Mouse (Mus musculus) midbrain, embryonic 14.5 days (tissue): ENCODE results near the gene Itpr3. TPM values are rescaled to one million over a fixed set of nuclear protein-coding genes. Genes with fewer than 3 reads are reported as not detected.

Source experiments
- ATAC-seq: fragments of 200-750 bp; cut with Nextera tagmentation; 2 replicates; pipeline ENCODE4 v1.8.0; 2017; ENCODE audit warnings: moderate number of reproducible peaks, moderate library complexity; ENCODE audit not compliant: low FRiP score, low TSS enrichment
- DNase-seq: peaks from one replicate; pipeline ENCODE4 v3.0.0-alpha.2; 2015
- H3K27ac ChIP-seq: fragments of 300-500 bp; sonication (generic); replicated peaks from 2 replicates; pipeline ENCODE4 v1.5.1; 2014; ENCODE audit warnings: mild to moderate bottlenecking, low read depth, low read length, moderate library complexity
- H3K27me3 ChIP-seq: fragments of 300-500 bp; sonication (generic); 2 replicates; pipeline ENCODE4 v1.6.1; 2014; ENCODE audit warnings: low read length, control low read depth, mixed read lengths; ENCODE audit not compliant: control insufficient read depth, insufficient read depth
- H3K36me3 ChIP-seq: fragments of 300-500 bp; sonication (generic); 2 replicates; pipeline ENCODE4 v1.6.1; 2014; ENCODE audit warnings: low read length, control low read depth; ENCODE audit not compliant: control insufficient read depth, insufficient read depth
- H3K4me1 ChIP-seq: fragments of 300-500 bp; sonication (generic); 2 replicates; pipeline ENCODE4 v1.6.1; 2014; ENCODE audit warnings: mild to moderate bottlenecking, antibody characterized with exemption, low read length, control low read depth; ENCODE audit not compliant: control insufficient read depth, insufficient read depth
- H3K4me2 ChIP-seq: fragments of 300-500 bp; sonication (generic); 2 replicates; pipeline ENCODE4 v1.6.1; 2014; ENCODE audit warnings: mild to moderate bottlenecking, low read length, moderate library complexity
- H3K4me3 ChIP-seq: fragments of 300-500 bp; sonication (generic); replicated peaks from 2 replicates; pipeline ENCODE4 v1.5.1; 2014; ENCODE audit warnings: low read depth, low read length
- H3K9ac ChIP-seq: fragments of 300-500 bp; sonication (generic); replicated peaks from 2 replicates; pipeline ENCODE4 v1.6.1; 2014; ENCODE audit warnings: mild to moderate bottlenecking, low read length, moderate library complexity
- H3K9me3 ChIP-seq: fragments of 300-500 bp; sonication (generic); 2 replicates; pipeline ENCODE4 v1.6.1; 2016; ENCODE audit warnings: low read length, control low read depth, mixed read lengths; ENCODE audit not compliant: control insufficient read depth
- WGBS: fragments of 180-500 bp; shearing (Covaris S2); extraction: QIAGEN DNeasy Blood & Tissue Kit; methylation state at CpG from one replicate; pipeline ENCODE4 v1.1.7; 2014; 5-methylcytosine and 5-hydroxymethylcytosine counted together
- polyA plus RNA-seq: library from polyadenylated mRNA; unstranded; fragments of >200 nt; fragmentation: Nextera tagmentation; extraction: Ambion mirVana; gene quantifications from 2 replicates; pipeline ENCODE4 v1.2.1, GENCODE M21; 2014

Gene Itpr3
- polyA plus RNA-seq, 1 experiment from 2014 or later, result 0.82 TPM

DNA sequence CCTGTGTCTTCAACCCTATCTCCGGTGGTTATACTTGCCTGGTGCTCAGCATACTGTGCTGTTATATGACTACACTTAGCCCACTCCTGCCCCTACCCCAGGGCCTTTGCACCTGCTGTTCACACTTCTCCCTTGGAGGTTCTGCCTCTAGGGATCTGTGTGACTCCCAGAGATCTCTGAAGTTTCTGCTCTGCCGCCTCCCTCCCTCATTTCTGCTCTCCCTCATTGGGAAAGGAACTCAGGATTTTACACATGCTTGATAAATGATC, 15.4 kb upstream of the Itpr3 start:
- DNase-seq, result no peak
- Histone ChIP-seq H3K27me3 (no peaks in the 10 kb centered on the region), H3K9me3 (no peaks in the 10 kb centered on the region), H3K27ac (no peak overlapping the region), H3K9ac (no peak overlapping the region), H3K36me3 (no peaks in the 10 kb centered on the region), H3K4me2 (no peak overlapping the region), H3K4me1 (peaks cover 12% of the 10 kb centered on the region), H3K4me3 (no peak overlapping the region)
- WGBS, result 95% methylated on average over 2 of the region's 2 CpGs
- no peak for ATAC-seq

DNA sequence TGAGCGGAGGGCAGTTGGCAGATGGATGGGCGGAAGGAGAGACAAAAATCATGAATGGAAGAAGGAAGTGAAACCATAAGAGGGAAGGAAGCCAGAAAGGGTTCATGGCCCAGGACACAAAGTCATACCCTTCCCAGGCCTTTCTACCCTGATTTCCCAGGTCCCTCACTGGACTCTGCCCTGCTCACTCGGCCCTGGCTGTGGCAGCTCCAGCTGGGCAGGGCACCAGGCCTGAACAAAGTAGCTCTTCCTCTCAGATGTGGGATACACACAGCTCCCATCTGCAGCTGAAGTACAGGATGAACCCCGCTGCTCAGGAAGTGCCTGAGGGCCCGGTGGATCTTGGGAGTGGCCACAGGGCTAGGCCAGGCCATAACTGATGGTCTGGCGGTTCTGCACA, 14.3 kb upstream of the Itpr3 start:
- DNase-seq (no peak), ATAC-seq (no peak)
- WGBS, result 77% methylated on average over 6 of the region's 6 CpGs
- Histone ChIP-seq H3K4me1 (peaks cover 12% of the 10 kb centered on the region), H3K4me3 (no peak overlapping the region), H3K27ac (no peak overlapping the region), H3K9ac (no peak overlapping the region), H3K36me3 (no peaks in the 10 kb centered on the region), H3K9me3 (no peaks in the 10 kb centered on the region), H3K27me3 (no peaks in the 10 kb centered on the region), H3K4me2 (no peak overlapping the region)

- no peak for ATAC-seq
- no peak overlapping the region for H3K9ac ChIP-seq
- no peak overlapping the region for H3K27ac ChIP-seq
- no peaks in the 10 kb centered on the region for H3K9me3 ChIP-seq
- DNase-seq, result no peak
- 91% methylated on average over 6 of the region's 6 CpGs for WGBS
- H3K4me2 ChIP-seq, result no peak overlapping the region
- no peak overlapping the region for H3K4me3 ChIP-seq
- peaks cover 6% of the 10 kb centered on the region for H3K4me1 ChIP-seq
- no peaks in the 10 kb centered on the region for H3K36me3 ChIP-seq
- H3K27me3 ChIP-seq, result no peaks in the 10 kb centered on the region
Measured at GRCm38 (mm10) chr17:27045164-27045563, 11.9 kb upstream of the Itpr3 start.

DNA sequence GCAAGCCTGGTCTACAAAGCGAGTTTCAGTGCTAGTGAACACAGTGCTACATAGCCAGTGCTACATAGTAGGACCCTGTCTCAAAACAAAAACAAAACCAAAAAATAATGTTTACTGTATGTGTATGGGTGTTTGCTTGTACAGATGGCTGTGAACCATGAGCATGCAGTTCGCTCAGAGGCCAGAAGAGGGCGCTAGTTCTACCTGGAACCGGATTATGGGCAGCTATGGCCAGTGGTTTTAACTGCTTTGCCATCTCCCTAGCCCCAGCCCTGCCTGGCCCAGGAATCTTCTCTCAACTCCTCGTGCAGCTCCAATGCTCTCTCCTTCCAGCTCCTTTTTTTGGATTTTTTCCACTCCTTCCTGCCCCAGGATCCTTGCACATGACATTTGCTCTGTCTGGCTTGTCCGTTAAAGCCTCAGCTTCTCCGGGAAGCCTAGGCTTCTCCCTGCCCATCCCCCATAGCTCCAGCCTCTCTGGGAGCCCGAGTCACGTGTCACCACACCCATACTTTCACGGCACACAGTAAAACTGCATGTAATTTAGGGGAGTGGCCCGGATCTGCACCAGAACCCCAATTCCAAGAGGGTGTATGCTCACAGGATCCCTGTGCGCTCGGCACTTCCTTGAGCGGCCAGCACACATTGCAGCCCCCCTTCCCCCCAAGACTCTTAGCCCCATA, 9.2 kb upstream of the Itpr3 start:
- H3K27ac ChIP-seq, result no peak overlapping the region
- no peak overlapping the region for H3K4me2 ChIP-seq
- no peak overlapping the region for H3K4me3 ChIP-seq
- H3K36me3 ChIP-seq, result no peaks in the 10 kb centered on the region
- no peaks in the 10 kb centered on the region for H3K9me3 ChIP-seq
- DNase-seq (no peak), ATAC-seq (no peak)
- no peak overlapping the region for H3K9ac ChIP-seq
- 84% methylated on average over 14 of the region's 14 CpGs for WGBS
- H3K27me3 ChIP-seq, result no peaks in the 10 kb centered on the region
- H3K4me1 ChIP-seq, result no peaks in the 10 kb centered on the region

DNA sequence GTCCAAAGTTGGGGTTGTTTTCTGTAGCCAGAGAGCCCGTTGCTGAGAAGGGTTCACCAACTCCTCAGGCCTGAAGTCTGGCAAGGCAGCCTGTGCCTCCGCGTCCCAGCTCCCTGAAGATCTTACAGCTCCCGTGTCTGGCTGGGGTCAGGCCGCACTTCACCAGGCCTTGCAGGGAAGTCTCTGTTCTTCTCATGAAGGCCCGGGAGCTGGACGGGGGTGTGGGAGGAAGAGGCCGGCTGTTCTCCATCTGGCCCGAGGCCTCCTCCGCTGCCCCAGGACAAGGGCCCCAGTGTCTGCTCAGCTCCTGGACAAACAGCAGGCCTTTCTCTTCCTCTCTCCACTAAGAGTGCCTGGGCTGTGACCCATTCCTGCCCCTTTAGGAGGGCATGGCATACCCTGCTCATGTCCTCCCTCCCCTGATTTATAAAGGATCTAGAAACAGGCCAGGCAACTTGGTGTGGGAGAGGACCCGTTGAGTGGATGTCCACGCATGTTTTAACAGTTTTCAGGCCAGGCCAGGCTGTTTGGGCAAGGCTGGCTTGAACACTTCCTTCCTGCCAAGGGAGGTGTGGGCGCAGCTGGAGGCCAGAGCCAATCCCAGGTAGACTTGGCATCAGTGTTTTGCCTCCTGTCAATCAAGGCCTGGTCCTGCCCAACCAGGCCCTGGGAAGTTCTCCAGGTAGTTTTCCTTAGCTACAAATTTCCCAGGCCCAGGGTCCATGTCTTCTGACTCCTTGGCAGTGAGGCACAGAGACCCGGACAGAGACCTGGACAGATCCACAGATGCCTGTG, 8.5 kb upstream of the Itpr3 start:
- 77% methylated on average over 14 of the region's 14 CpGs for whole genome bisulfite sequencing
- no peak overlapping the region for H3K9ac ChIP-seq
- H3K36me3 ChIP-seq, result no peaks in the 10 kb centered on the region
- ATAC-seq (no peak), DNase-seq (no peak)
- no peaks in the 10 kb centered on the region for H3K9me3 ChIP-seq
- no peaks in the 10 kb centered on the region for H3K27me3 ChIP-seq
- no peaks in the 10 kb centered on the region for H3K4me1 ChIP-seq
- H3K27ac ChIP-seq, result no peak overlapping the region
- no peak overlapping the region for H3K4me2 ChIP-seq
- H3K4me3 ChIP-seq, result no peak overlapping the region

GRCm38 (mm10) chr17:27050853-27051252, 6.3 kb upstream of the Itpr3 start:
- DNase-seq (no peak), ATAC-seq (no peak)
- Histone ChIP-seq H3K4me2 (no peak overlapping the region), H3K9me3 (no peaks in the 10 kb centered on the region), H3K27me3 (peaks cover 8% of the 10 kb centered on the region; the same call in 1 of the 2 replicates), H3K4me1 (no peaks in the 10 kb centered on the region), H3K9ac (no peak overlapping the region), H3K27ac (no peak overlapping the region), H3K36me3 (no peaks in the 10 kb centered on the region), H3K4me3 (no peak overlapping the region)
- WGBS, result 63% methylated on average over 5 of the region's 5 CpGs

DNA sequence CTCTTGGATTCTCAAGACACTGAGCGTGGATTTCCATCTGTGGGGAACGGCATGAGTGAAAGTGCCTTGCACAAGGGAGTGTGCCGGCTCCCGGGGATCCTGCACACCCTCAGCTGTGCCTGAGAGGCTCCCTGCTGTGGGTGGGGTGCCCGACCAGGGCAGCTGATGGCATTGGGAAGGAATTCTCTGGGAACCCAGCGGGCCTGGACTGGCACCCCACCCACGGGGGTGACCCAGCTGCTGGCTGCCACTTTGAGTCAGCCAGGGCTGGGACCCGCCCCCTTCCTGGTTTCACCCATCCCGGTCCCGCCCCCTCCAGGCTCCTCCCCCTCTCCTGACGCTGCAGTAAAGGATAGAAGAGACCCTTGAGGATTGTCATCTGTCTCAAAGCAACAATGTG, 5.6 kb upstream of the Itpr3 start:
- Histone ChIP-seq H3K9ac (no peak overlapping the region), H3K27ac (no peak overlapping the region), H3K4me2 (no peak overlapping the region), H3K36me3 (no peaks in the 10 kb centered on the region), H3K9me3 (no peaks in the 10 kb centered on the region), H3K27me3 (peaks cover 15% of the 10 kb centered on the region; the same call in 1 of the 2 replicates), H3K4me1 (no peaks in the 10 kb centered on the region), H3K4me3 (no peak overlapping the region)
- 38% methylated on average over 11 of the region's 11 CpGs for WGBS
- DNase-seq (no peak), ATAC-seq (no peak)

DNA sequence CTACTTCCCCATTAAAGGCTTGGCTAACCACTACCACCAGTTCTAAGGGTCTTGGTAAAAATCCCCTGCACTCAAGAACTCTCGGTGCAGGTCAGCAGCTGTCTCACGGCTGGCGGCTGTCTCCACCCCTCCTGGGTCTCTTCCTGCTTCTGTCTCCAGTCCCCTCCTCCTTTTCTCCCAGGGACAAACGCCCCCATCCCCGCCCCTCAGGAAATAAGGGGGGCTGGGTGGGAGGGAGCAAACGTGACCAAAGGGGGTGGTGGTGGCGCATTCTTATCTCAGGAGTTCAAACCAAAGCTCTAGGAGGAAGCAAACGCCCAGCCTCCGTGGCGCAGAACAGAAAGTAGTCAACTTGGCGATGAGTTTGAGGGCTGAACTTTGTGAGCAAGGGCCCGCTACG, 934 bp upstream of the Itpr3 start:
- Histone ChIP-seq H3K36me3 (no peaks in the 10 kb centered on the region), H3K9me3 (no peaks in the 10 kb centered on the region), H3K27me3 (peaks cover 37% of the 10 kb centered on the region), H3K4me2 (peak overlapping the region; percentile 63), H3K9ac (no peak overlapping the region), H3K4me1 (0 out of 2 replicates have a peak, but pooled peaks cover 7% of the 10 kb centered on the region), H3K27ac (no peak overlapping the region), H3K4me3 (no peak overlapping the region)
- ATAC-seq (no peak), DNase-seq (peak; percentile 26)
- WGBS, result 0% methylated on average over 13 of the region's 13 CpGs

DNA sequence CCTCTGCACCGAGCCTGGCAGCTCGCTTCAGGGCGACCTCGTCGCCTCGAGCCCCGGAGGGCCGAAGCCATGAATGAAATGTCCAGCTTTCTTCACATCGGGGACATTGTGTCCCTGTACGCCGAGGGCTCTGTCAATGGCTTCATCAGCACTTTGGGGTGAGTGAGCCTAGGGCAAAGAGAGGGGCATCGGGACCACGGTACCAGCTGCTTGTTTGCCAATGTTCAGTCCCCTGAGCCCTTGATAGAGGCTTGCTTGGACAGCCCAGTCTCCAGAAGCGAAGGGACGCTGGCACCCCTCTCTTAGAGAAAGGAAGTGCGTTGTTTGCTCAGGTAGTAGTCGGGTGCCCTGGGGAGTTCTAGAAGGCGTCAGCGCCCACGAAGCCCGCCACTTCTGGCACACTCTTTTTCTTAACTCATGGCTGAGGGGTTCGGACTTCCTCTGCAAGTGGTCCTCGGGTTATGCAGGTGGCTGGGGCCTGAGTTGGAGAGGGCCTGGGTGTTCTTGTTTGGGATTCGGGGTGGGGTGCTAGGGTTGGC, 482 bp downstream of the Itpr3 start:
- 0 out of 2 replicates have a peak, but pooled peaks cover 7% of the 10 kb centered on the region for H3K4me1 ChIP-seq
- peak overlapping the region; percentile 40 for H3K4me3 ChIP-seq
- no peak for DNase-seq
- no peaks in the 10 kb centered on the region for H3K36me3 ChIP-seq
- no peak overlapping the region for H3K27ac ChIP-seq
- peak overlapping the region; percentile 63 for H3K4me2 ChIP-seq
- H3K9ac ChIP-seq, result peak overlapping the region; percentile 37; the same call in 1 of the 2 replicates
- 1% methylated on average over 24 of the region's 24 CpGs for WGBS
- ATAC-seq, result no peak
- no peaks in the 10 kb centered on the region for H3K9me3 ChIP-seq
- H3K27me3 ChIP-seq, result peaks cover 37% of the 10 kb centered on the region
